10 mouse cellular contexts compared by ENCODE assay signal in the genomic region with DNA sequence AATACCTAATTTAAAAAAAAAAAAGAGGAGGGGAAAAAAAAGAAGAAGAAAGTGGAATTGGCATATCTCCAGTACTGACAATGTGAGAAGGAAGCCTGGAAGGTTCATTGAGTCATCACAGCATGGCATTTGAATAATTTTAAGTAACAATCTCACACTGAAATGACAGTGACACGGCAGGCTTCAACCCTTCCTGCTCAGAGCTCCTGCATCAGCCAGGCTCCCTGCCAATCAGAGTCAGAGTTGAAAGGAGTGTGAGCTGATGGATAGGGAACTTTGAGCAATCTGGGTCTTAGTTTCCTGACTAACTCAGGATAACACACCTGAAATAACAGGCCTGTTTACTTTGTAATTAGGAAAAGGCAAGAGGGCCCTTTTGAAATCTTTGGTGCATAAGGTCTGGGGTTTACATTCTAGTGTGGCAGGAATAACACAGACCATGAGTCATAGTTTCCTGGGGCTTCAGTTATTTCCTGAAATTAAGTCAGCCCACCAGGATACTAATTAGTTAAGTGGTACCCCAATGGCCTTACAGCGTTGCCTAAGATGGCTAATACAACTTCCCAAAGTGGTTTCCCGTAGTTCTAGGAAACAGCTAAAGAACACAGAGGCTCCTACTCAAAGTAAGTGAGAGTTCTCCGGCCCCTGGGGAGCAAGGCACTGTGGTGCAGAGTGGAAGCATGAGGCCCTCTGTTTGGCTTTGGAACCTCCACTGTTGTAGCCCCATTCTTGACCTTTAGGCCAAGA. TPM values are rescaled to one million over a fixed set of nuclear protein-coding genes. Genes with fewer than 3 reads are reported as not detected.
A peak's percentile ranks its signal among the peaks of the same experiment; 100 is the strongest.
DNase-seq lines count a peak whose midpoint lies in the region; ATAC-seq and TF ChIP-seq lines count a peak whose summit lies in the region.
"Had no signal": no experiment of that assay in that cellular context is flagged by ENCODE, and none has a peak within 500 bp of the region (broad histone marks: within the 10 kb centered on the region; RNA-seq: fewer than 3 reads in every experiment).

No protein-coding gene starts in this region.

- H3K27ac ChIP-seq in liver, postnatal 0 days (ENCODE audit: low read depth), result no peak overlapping the region
- no peak overlapping the region for H3K27ac ChIP-seq in liver, embryonic 12.5 days
- no peak overlapping the region for H3K27ac ChIP-seq in stomach, postnatal 0 days (replicated peaks)
- H3K27ac ChIP-seq: midbrain, embryonic 12.5 days had no signal

- H3K27me3 ChIP-seq in liver, postnatal 0 days (ENCODE audit: insufficient read depth, low read length), result no peaks in the 10 kb centered on the region
- no peaks in the 10 kb centered on the region for H3K27me3 ChIP-seq in liver, embryonic 12.5 days (replicated peaks)
- H3K27me3 ChIP-seq in stomach, postnatal 0 days (ENCODE audit: control insufficient read depth, insufficient read depth, low read length), result no peaks in the 10 kb centered on the region
- H3K27me3 ChIP-seq: midbrain, embryonic 12.5 days had no signal

- TF ChIP-seq CTCF in liver, postnatal 0 days (IDR thresholded peaks at IDR 0.05; ENCODE audit: low read depth), result no peak
- TF ChIP-seq CTCF in stomach, postnatal 0 days (IDR thresholded peaks at IDR 0.05; ENCODE audit: low read depth), result no peak

- DNase-seq in adrenal gland, postnatal 14 days, result peak; percentile 37
- no peak for DNase-seq in adrenal gland, postnatal 4 days (ENCODE audit: low spot score in 2 of 2)
- no peak for DNase-seq in liver, postnatal 0 days
- DNase-seq in heart, postnatal 4 days, result peak; percentile 21
- no peak for DNase-seq in stomach, postnatal 0 days (ENCODE audit: low spot score)
- no peak for DNase-seq in thymus, postnatal 0 days (ENCODE audit: low spot score)
- DNase-seq in urinary bladder, postnatal 4 days (ENCODE audit: low spot score in 2 of 2), result no peak
- DNase-seq: kidney, postnatal 25 days had no signal

- WGBS in liver, postnatal 0 days (ENCODE audit: insufficient replicate concordance), result 40% methylated on average over 4 of the region's 4 CpGs
- 47% methylated on average over 4 of the region's 4 CpGs for WGBS in liver, embryonic 12.5 days (ENCODE audit: insufficient replicate concordance)
- WGBS in stomach, postnatal 0 days, result 26% methylated on average over 4 of the region's 4 CpGs

- no peak for TF ChIP-seq EP300 in liver, postnatal 0 days (IDR thresholded peaks at IDR 0.05; ENCODE audit: low read depth)
- TF ChIP-seq EP300 in stomach, postnatal 0 days (optimal IDR thresholded peaks at IDR 0.05), result no peak

- H3K4me3 ChIP-seq in liver, postnatal 0 days (ENCODE audit: low read depth, low read length), result no peak overlapping the region
- H3K4me3 ChIP-seq in liver, embryonic 12.5 days, result no peak overlapping the region
- no peak overlapping the region for H3K4me3 ChIP-seq in stomach, postnatal 0 days (ENCODE audit: low read depth, low read length)
- H3K4me3 ChIP-seq: midbrain, embryonic 12.5 days had no signal

- H3K9ac ChIP-seq in liver, postnatal 0 days (replicated peaks), result no peak overlapping the region
- no peak overlapping the region for H3K9ac ChIP-seq in liver, embryonic 12.5 days
- no peak overlapping the region for H3K9ac ChIP-seq in stomach, postnatal 0 days (ENCODE audit: low read length)
- H3K9ac ChIP-seq: midbrain, embryonic 12.5 days had no signal

- no peaks in the 10 kb centered on the region for H3K36me3 ChIP-seq in liver, postnatal 0 days (replicated peaks; ENCODE audit: insufficient read depth, low read length)
- no peaks in the 10 kb centered on the region for H3K36me3 ChIP-seq in liver, embryonic 12.5 days
- H3K36me3 ChIP-seq in stomach, postnatal 0 days (ENCODE audit: control insufficient read depth, insufficient read depth, low read length), result no peaks in the 10 kb centered on the region

- no peaks in the 10 kb centered on the region; the same call in 1 of the 2 replicates for H3K4me1 ChIP-seq in liver, postnatal 0 days (ENCODE audit: insufficient read depth)
- peaks cover 15% of the 10 kb centered on the region for H3K4me1 ChIP-seq in liver, embryonic 12.5 days
- H3K4me1 ChIP-seq in stomach, postnatal 0 days (replicated peaks; ENCODE audit: control insufficient read depth, insufficient read depth), result no peaks in the 10 kb centered on the region
- H3K4me1 ChIP-seq: midbrain, embryonic 12.5 days had no signal

- no peak overlapping the region for H3K4me2 ChIP-seq in liver, postnatal 0 days (ENCODE audit: low read depth, low read length)
- H3K4me2 ChIP-seq in liver, embryonic 12.5 days, result no peak overlapping the region
- H3K4me2 ChIP-seq in stomach, postnatal 0 days (replicated peaks; ENCODE audit: low read depth), result no peak overlapping the region
- H3K4me2 ChIP-seq: midbrain, embryonic 12.5 days had no signal

- ATAC-seq in liver, postnatal 0 days, result peak; percentile 13; the same call in 1 of the 2 replicates
- ATAC-seq in liver, embryonic 12.5 days, result no peak
- ATAC-seq in stomach, postnatal 0 days (ENCODE audit: low FRiP score, low TSS enrichment), result 0 out of 2 replicates have a peak, but pooled peaks have one; percentile 24

- no peaks in the 10 kb centered on the region for H3K9me3 ChIP-seq in liver, postnatal 0 days (ENCODE audit: low read length)
- H3K9me3 ChIP-seq in liver, embryonic 12.5 days (replicated peaks), result no peaks in the 10 kb centered on the region
- no peaks in the 10 kb centered on the region for H3K9me3 ChIP-seq in stomach, postnatal 0 days (ENCODE audit: control insufficient read depth, low read length)
- H3K9me3 ChIP-seq: midbrain, embryonic 12.5 days had no signal

RNA-seq across cellular contexts. Expression of gene Arl5a, which starts 47.0 kb away (rescaled TPM):
- total RNA-seq in adrenal gland, postnatal 14 days (2021), result 48.4 and 49.6 TPM in 2 replicates
- total RNA-seq in adrenal gland, postnatal 4 days (2021), result 10 to 100 TPM; 46.1 to 50.9 TPM
- polyA plus RNA-seq in liver, postnatal 0 days (2015; fragmentation: Nextera tagmentation; extraction: Ambion mirVana), result 17.2 and 21.9 TPM in 2 replicates
- 48.8 and 50.8 TPM in 2 replicates for polyA plus RNA-seq in liver, embryonic 12.5 days (2016; fragmentation: Nextera tagmentation; extraction: Ambion mirVana)
- 10 to 100 TPM; 52.7 to 56.2 TPM for total RNA-seq in heart, postnatal 4 days (2021)
- polyA plus RNA-seq in stomach, postnatal 0 days (2015; fragmentation: Nextera tagmentation; extraction: Ambion mirVana), result 17.8 and 17.9 TPM in 2 replicates
- polyA plus RNA-seq in thymus, postnatal 0 days (2015; fragmentation: Nextera tagmentation; extraction: Ambion mirVana), result 14.9 and 15.5 TPM in 2 replicates

Comparison
In these comparisons a context has a peak if more than half of its experiments do, and no peak if none do; other contexts are left out.
1. DNase-seq: peak in adrenal gland, postnatal 14 days (single experiment) and heart, postnatal 4 days (single experiment); none in adrenal gland, postnatal 4 days (0 of 2), liver, postnatal 0 days (single experiment), stomach, postnatal 0 days (single experiment), thymus, postnatal 0 days (single experiment) and urinary bladder, postnatal 4 days (0 of 2).